Mouse (Mus musculus): ENCODE data around the gene Rnase11. TPM values are rescaled to one million over a fixed set of nuclear protein-coding genes. Genes with fewer than 3 reads are reported as not detected.

The Rnase11 gene
- polyA plus RNA-seq, 1 experiment: not detected

- TF ChIP-seq GATA1 (IDR thresholded peaks at IDR 0.05; ENCODE audit: low read length): no peak
Observed at GRCm38 (mm10) chr14:51036214-51036613, 13.7 kb downstream of the Rnase11 start.

GRCm38 (mm10) chr14:51035206-51035605 is 14.8 kb downstream of the Rnase11 start:
- no peak for TF ChIP-seq GATA1 (IDR thresholded peaks at IDR 0.05; ENCODE audit: low read length)

- no peak for TF ChIP-seq GATA1 (IDR thresholded peaks at IDR 0.05; ENCODE audit: low read length)
Observed at GRCm38 (mm10) chr14:51027387-51028155, 22.4 kb downstream of the Rnase11 start.

GRCm38 (mm10) chr14:51026391-51027133 is 23.4 kb downstream of the Rnase11 start:
- TF ChIP-seq GATA1 (IDR thresholded peaks at IDR 0.05; ENCODE audit: low read length): no peak

- TF ChIP-seq GATA1 (IDR thresholded peaks at IDR 0.05; ENCODE audit: low read length): no peak
Observed at GRCm38 (mm10) chr14:51024820-51025219, 25.1 kb downstream of the Rnase11 start.

GRCm38 (mm10) chr14:51023457-51023856 is 26.5 kb downstream of the Rnase11 start:
- no peak for TF ChIP-seq GATA1 (IDR thresholded peaks at IDR 0.05; ENCODE audit: low read length)

GRCm38 (mm10) chr14:51017256-51017655 is 32.7 kb downstream of the Rnase11 start:
- TF ChIP-seq GATA1 (IDR thresholded peaks at IDR 0.05; ENCODE audit: low read length): no peak

- TF ChIP-seq GATA1 (IDR thresholded peaks at IDR 0.05; ENCODE audit: low read length): no peak
Observed at GRCm38 (mm10) chr14:51015780-51016179, 34.2 kb downstream of the Rnase11 start.

- no peak for TF ChIP-seq GATA1 (IDR thresholded peaks at IDR 0.05; ENCODE audit: low read length)
Observed at GRCm38 (mm10) chr14:51009572-51009971, 40.4 kb downstream of the Rnase11 start.

- no peak for TF ChIP-seq GATA1 (IDR thresholded peaks at IDR 0.05; ENCODE audit: low read length)
Observed at GRCm38 (mm10) chr14:51008781-51009180, 41.2 kb downstream of the Rnase11 start.

- TF ChIP-seq GATA1 (IDR thresholded peaks at IDR 0.05; ENCODE audit: low read length): no peak
Observed at GRCm38 (mm10) chr14:51007914-51008713, 41.8 kb downstream of the Rnase11 start.

GRCm38 (mm10) chr14:51007152-51007801 is 42.7 kb downstream of the Rnase11 start, which contains the start of gene Rnase10:
Gene Rnase10 (plus strand): TSS chr14:51007751.
- TF ChIP-seq GATA1 (IDR thresholded peaks at IDR 0.05; ENCODE audit: low read length): no peak

Other genes starting within 250 kb of the Rnase11 start
- 0.11 and 0.15 TPM in 2 replicates for gene Ccnb1ip1, start 242.4 kb downstream of the Rnase11 start, polyA plus RNA-seq (2012)
- 5.4 and 6.2 TPM in 2 replicates for gene Parp2, start 242.3 kb downstream of the Rnase11 start, polyA plus RNA-seq (2012)
- gene Tep1, start 179.6 kb downstream of the Rnase11 start, polyA plus RNA-seq (2012): 1.2 and 1.5 TPM in 2 replicates
- not detected in 2 replicates for gene Klhl33, start 152.7 kb downstream of the Rnase11 start, polyA plus RNA-seq (2012)
- gene Osgep, start 125.3 kb downstream of the Rnase11 start, polyA plus RNA-seq (2012): 46.1 and 70.5 TPM in 2 replicates
- gene Apex1, start 125.2 kb downstream of the Rnase11 start, polyA plus RNA-seq (2012): 204 and 236 TPM in 2 replicates
- 74.0 and 135 TPM in 2 replicates for gene Pip4p1, start 119.3 kb downstream of the Rnase11 start, polyA plus RNA-seq (2012)
- gene Pnp, start 119.1 kb downstream of the Rnase11 start, polyA plus RNA-seq (2012): 0.79 and 1.1 TPM in 2 replicates
- gene Gm49342, start 105.6 kb downstream of the Rnase11 start, polyA plus RNA-seq (2012): 0.12 and 1.1 TPM in 2 replicates
- gene Pnp2, start 94.2 kb downstream of the Rnase11 start, polyA plus RNA-seq (2012): not detected in 2 replicates
- not detected in 2 replicates for gene Rnase10, start 42.4 kb downstream of the Rnase11 start, polyA plus RNA-seq (2012)
- gene Rnase9, start 8.3 kb downstream of the Rnase11 start, polyA plus RNA-seq (2012): not detected in 2 replicates
- gene Rnase12, start 7.5 kb upstream of the Rnase11 start, polyA plus RNA-seq (2012): not detected in 2 replicates
- gene Olfr750, start 24.3 kb upstream of the Rnase11 start, polyA plus RNA-seq (2012): not detected in 2 replicates
- gene Rnase4, start 40.9 kb upstream of the Rnase11 start, polyA plus RNA-seq (2012): not detected in 2 replicates
- not detected in 2 replicates for gene Ang, start 41.0 kb upstream of the Rnase11 start, polyA plus RNA-seq (2012)
- not detected in 2 replicates for gene Eddm3b, start 64.3 kb upstream of the Rnase11 start, polyA plus RNA-seq (2012)
- gene Rnase6, start 73.7 kb upstream of the Rnase11 start, polyA plus RNA-seq (2012): 0.03 TPM in 1 of 2 replicates, not detected in the other
- gene Rnase1, start 96.6 kb upstream of the Rnase11 start, polyA plus RNA-seq (2012): not detected in 2 replicates
- not detected in 2 replicates for gene Rnase2b, start 112.1 kb upstream of the Rnase11 start, polyA plus RNA-seq (2012)
- gene Ang2, start 149.0 kb upstream of the Rnase11 start, polyA plus RNA-seq (2012): not detected in 2 replicates
- gene Ear14, start 153.2 kb upstream of the Rnase11 start, polyA plus RNA-seq (2012): not detected in 2 replicates
- gene Rnase2a, start 205.9 kb upstream of the Rnase11 start, polyA plus RNA-seq (2012): not detected in 2 replicates

Measured in G1E-ER4 (cell line).